ENCODE assay signal across 10 mouse cellular contexts in genomic region chr8:127495226-127495780, GRCm38 (mm10).
DNase-seq lines count a peak whose midpoint lies in the region; ATAC-seq and TF ChIP-seq lines count a peak whose summit lies in the region.
"Had no signal": no experiment of that assay in that cellular context is flagged by ENCODE, and none has a peak within 500 bp of the region (broad histone marks: within the 10 kb centered on the region; RNA-seq: fewer than 3 reads in every experiment).

No protein-coding gene starts in this region.

- peak; percentile 22 for DNase-seq in gastrocnemius, postnatal 14 days
- DNase-seq in gastrocnemius, adult 8-10 months (ENCODE audit: low spot score in 2 of 2), result no peak
- DNase-seq in 3134 (ENCODE audit: extremely low read depth, insufficient read length, low spot score), result peak; percentile 26
- peak; percentile 37 for DNase-seq in ZHBTc4 (ENCODE audit: low read depth, low spot score)
- peak; percentile 19 for DNase-seq in liver, postnatal 0 days
- no peak for DNase-seq in cerebellum, postnatal 36 days
- no peak for DNase-seq in urinary bladder, adult 2 months (ENCODE audit: low spot score)
- no peak for DNase-seq in right cerebral cortex, adult 18-20 months

- H3K36me3 ChIP-seq in liver, postnatal 0 days (replicated peaks; ENCODE audit: insufficient read depth, low read length), result no peaks in the 10 kb centered on the region
- H3K36me3 ChIP-seq: limb, embryonic 12.5 days; neural tube, embryonic 15.5 days had no signal

- no peak overlapping the region for H3K4me2 ChIP-seq in liver, postnatal 0 days (ENCODE audit: low read depth, low read length)
- H3K4me2 ChIP-seq: limb, embryonic 12.5 days; neural tube, embryonic 15.5 days had no signal

- intact Hi-C loops in gastrocnemius, postnatal 14 days (cut with DNase I; ENCODE audit: low total_unique reads), result no loop called here

- no peak overlapping the region for H3K27ac ChIP-seq in liver, postnatal 0 days (ENCODE audit: low read depth)
- H3K27ac ChIP-seq: limb, embryonic 12.5 days; neural tube, embryonic 15.5 days had no signal

- no peak for TF ChIP-seq CTCF in liver, postnatal 0 days (IDR thresholded peaks at IDR 0.05; ENCODE audit: low read depth)

- no peaks in the 10 kb centered on the region for H3K9me3 ChIP-seq in liver, postnatal 0 days (ENCODE audit: low read length)
- H3K9me3 ChIP-seq: limb, embryonic 12.5 days; neural tube, embryonic 15.5 days had no signal

- no peaks in the 10 kb centered on the region for H3K4me1 ChIP-seq in liver, postnatal 0 days (ENCODE audit: insufficient read depth)

- no peak for TF ChIP-seq EP300 in liver, postnatal 0 days (IDR thresholded peaks at IDR 0.05; ENCODE audit: low read depth)

- no peak for ATAC-seq in liver, postnatal 0 days

- WGBS in liver, postnatal 0 days (ENCODE audit: insufficient replicate concordance), result 49% methylated on average over 4 of the region's 4 CpGs

- no peak overlapping the region for H3K9ac ChIP-seq in liver, postnatal 0 days (replicated peaks)
- H3K9ac ChIP-seq: limb, embryonic 12.5 days; neural tube, embryonic 15.5 days had no signal

- H3K4me3 ChIP-seq in liver, postnatal 0 days (ENCODE audit: low read depth, low read length), result no peak overlapping the region
- H3K4me3 ChIP-seq: limb, embryonic 12.5 days; neural tube, embryonic 15.5 days had no signal

- H3K27me3 ChIP-seq in liver, postnatal 0 days (ENCODE audit: insufficient read depth, low read length), result no peaks in the 10 kb centered on the region
- H3K27me3 ChIP-seq: limb, embryonic 12.5 days; neural tube, embryonic 15.5 days had no signal

Comparison
In these comparisons a context has a peak if more than half of its experiments do, and no peak if none do; other contexts are left out.
1. DNase-seq: peak in gastrocnemius, postnatal 14 days (single experiment), 3134 (single experiment), ZHBTc4 (single experiment) and liver, postnatal 0 days (single experiment); none in gastrocnemius, adult 8-10 months (0 of 2), cerebellum, postnatal 36 days (0 of 2), urinary bladder, adult 2 months (single experiment) and right cerebral cortex, adult 18-20 months (single experiment).